Comparison of ENCODE assay signal across 16 mouse cellular contexts in the genomic region with DNA sequence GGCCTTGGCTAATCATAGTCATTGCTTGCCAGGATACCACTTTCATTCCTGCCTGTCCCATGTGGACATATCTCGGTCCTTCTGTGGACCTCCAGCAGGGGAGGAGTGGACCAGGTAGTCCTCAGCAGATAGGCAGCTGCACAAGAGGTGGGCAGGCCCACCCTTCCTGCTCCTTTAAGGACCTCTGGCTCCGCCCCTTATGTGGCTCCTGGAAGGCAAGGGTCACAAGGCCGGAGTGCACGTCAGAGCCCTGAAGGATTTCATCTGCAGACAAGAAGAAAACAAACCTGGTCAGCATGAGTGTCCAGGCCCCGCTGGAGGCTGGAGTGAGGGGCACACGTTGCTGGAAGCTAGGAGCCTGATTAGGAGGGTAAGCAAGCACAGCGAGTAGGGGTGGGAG. TPM values are rescaled to one million over a fixed set of nuclear protein-coding genes. Genes with fewer than 3 reads are reported as not detected.
DNase-seq lines count a peak whose midpoint lies in the region; TF ChIP-seq lines count a peak whose summit lies in the region.
"Had no signal": no experiment of that assay in that cellular context is flagged by ENCODE, and none has a peak within 500 bp of the region (broad histone marks: within the 10 kb centered on the region; RNA-seq: fewer than 3 reads in every experiment).

No protein-coding gene starts in this region.

- peak overlapping the region; percentile 7; the same call in 1 of the 2 replicates for H3K27ac ChIP-seq in kidney, adult 2 months (ENCODE audit: insufficient read depth, low read depth, low read length)
- H3K27ac ChIP-seq: forebrain, embryonic 12.5 days; limb, embryonic 12.5 days had no signal

- DNase-seq in lung, adult 2 months = peak; percentile 8
- no peak for DNase-seq in lung, postnatal 25 days (ENCODE audit: low spot score)
- DNase-seq in embryo, embryonic 9.5 days (ENCODE audit: extremely low spot score) = peak; percentile 14
- peak; percentile 64 for DNase-seq in kidney, adult 2 months
- DNase-seq in lung, postnatal 36 days = peak; percentile 23
- DNase-seq in left cerebral cortex, adult 8-10 months (ENCODE audit: low spot score in 2 of 2) = no peak
- DNase-seq in heart, adult 8-10 months (ENCODE audit: low spot score) = no peak
- DNase-seq: gastrocnemius, postnatal 36 days; heart, postnatal 36 days had no signal

- no peaks in the 10 kb centered on the region for H3K27me3 ChIP-seq in kidney, adult 2 months (replicated peaks; ENCODE audit: control insufficient read depth, insufficient read depth, low read length)

- TF ChIP-seq CTCF in lung, adult 2 months (IDR thresholded peaks at IDR 0.05; ENCODE audit: insufficient read depth, low read length) = no peak
- no peak for TF ChIP-seq CTCF in kidney, adult 2 months (conservative IDR thresholded peaks at IDR 0.05; ENCODE audit: insufficient read depth, insufficient read length, low read depth, low read length)

- WGBS in lung, adult 2 months = 55% methylated on average over 7 of the region's 7 CpGs
- 52% methylated on average over 7 of the region's 7 CpGs for WGBS in kidney, adult 2 months

- no peak for TF ChIP-seq POLR2A in lung, adult 2 months (IDR thresholded peaks at IDR 0.05; ENCODE audit: borderline replicate concordance, extremely low read depth, low read depth, low read length)
- no peak for TF ChIP-seq POLR2A in kidney, adult 2 months (IDR thresholded peaks at IDR 0.05; ENCODE audit: low read depth, low read length)

- H3K4me3 ChIP-seq in lung, adult 2 months (replicated peaks; ENCODE audit: extremely low read depth, low read depth, low read length) = no peak overlapping the region
- peak overlapping the region; percentile 48 for H3K4me3 ChIP-seq in kidney, adult 2 months (ENCODE audit: insufficient read depth, low read depth, low read length)
- H3K4me3 ChIP-seq: forebrain, embryonic 12.5 days; limb, embryonic 12.5 days had no signal

- 0 out of 2 replicates have a peak, but pooled peaks cover 5% of the 10 kb centered on the region for H3K4me1 ChIP-seq in lung, adult 2 months (ENCODE audit: control insufficient read depth, insufficient read depth, low read length)
- H3K4me1 ChIP-seq in kidney, adult 2 months (ENCODE audit: control insufficient read depth, insufficient read depth, low read length) = no peaks in the 10 kb centered on the region

- H3K36me3 ChIP-seq in kidney, adult 2 months (ENCODE audit: control insufficient read depth, insufficient read depth, low read length) = no peaks in the 10 kb centered on the region
- H3K36me3 ChIP-seq: forebrain, embryonic 12.5 days; limb, embryonic 12.5 days had no signal

RNA-seq across cellular contexts. Expression of a gene that starts 16.1 kb away (rescaled TPM):
- polyA plus RNA-seq in lung, adult 2 months (2012; rRNA removed) = not detected in 2 replicates
- not detected in 2 replicates for polyA plus RNA-seq in kidney, adult 2 months (2012; rRNA removed)
- total RNA-seq in left cerebral cortex, adult 8-10 months (2022) = not detected
- total RNA-seq in heart, adult 8-10 months (2022) = not detected
- total RNA-seq: CH12.LX; common myeloid progenitor, adult 5-6 weeks; gastrocnemius, postnatal 36 days; heart, postnatal 36 days; layer of hippocampus, adult 8-10 months had no signal
- polyA plus RNA-seq: brain, embryonic 14.5 days; forebrain, embryonic 12.5 days; limb, embryonic 12.5 days; thymus, postnatal 0 days had no signal

RNA-seq across cellular contexts. Expression of a gene that starts 32.6 kb away (rescaled TPM):
- 5.4 and 8.3 TPM in 2 replicates for polyA plus RNA-seq in lung, adult 2 months (2012; rRNA removed)
- polyA plus RNA-seq in kidney, adult 2 months (2012; rRNA removed) = 4.5 and 4.7 TPM in 2 replicates
- total RNA-seq in left cerebral cortex, adult 8-10 months (2022) = 10 to 100 TPM; 27.4 to 28.4 (median 27.6) TPM
- total RNA-seq in heart, adult 8-10 months (2022) = 10 to 100 TPM; 22.1 to 40.8 (median 32.5) TPM

Comparison
In these comparisons a context has a peak if more than half of its experiments do, and no peak if none do; other contexts are left out.
1. DNase-seq: peak in lung, adult 2 months (single experiment), embryo, embryonic 9.5 days (single experiment), kidney, adult 2 months (single experiment) and lung, postnatal 36 days (single experiment); none in lung, postnatal 25 days (single experiment), left cerebral cortex, adult 8-10 months (0 of 2) and heart, adult 8-10 months (single experiment).